Mouse (Mus musculus): ENCODE measurements around the gene Tmem232. TPM values are rescaled to one million over a fixed set of nuclear protein-coding genes. Genes with fewer than 3 reads are reported as not detected.

Tmem232 gene
- polyA plus RNA-seq, 1 experiment = not detected

GRCm38 (mm10) chr17:65384411-65384962 is 156.1 kb downstream of the Tmem232 start:
- H3K4me3 ChIP-seq (ENCODE audit: insufficient read depth, low read length) = no peak overlapping the region
- H3K4me1 ChIP-seq (ENCODE audit: control insufficient read depth, insufficient read depth, low read length) = no peaks in the 10 kb centered on the region
- no peak for TF ChIP-seq POLR2A (IDR thresholded peaks at IDR 0.05; ENCODE audit: low read depth, low read length)
- TF ChIP-seq CTCF (IDR thresholded peaks at IDR 0.05; ENCODE audit: borderline replicate concordance, insufficient read depth, low read length) = no peak

GRCm38 (mm10) chr17:65370034-65370780 is 170.4 kb downstream of the Tmem232 start:
- no peak overlapping the region for H3K4me3 ChIP-seq (ENCODE audit: insufficient read depth, low read length)
- no peaks in the 10 kb centered on the region for H3K4me1 ChIP-seq (ENCODE audit: control insufficient read depth, insufficient read depth, low read length)
- H3K27ac ChIP-seq (ENCODE audit: insufficient read depth, low read length) = no peak overlapping the region
- TF ChIP-seq CTCF (IDR thresholded peaks at IDR 0.05; ENCODE audit: borderline replicate concordance, insufficient read depth, low read length) (no peak), POLR2A (IDR thresholded peaks at IDR 0.05; ENCODE audit: low read depth, low read length) (no peak)

More at GRCm38 (mm10) chr17:65384411-65384962, 156.1 kb downstream of the Tmem232 start:
- no peak overlapping the region for H3K27ac ChIP-seq (ENCODE audit: insufficient read depth, low read length)

DNA sequence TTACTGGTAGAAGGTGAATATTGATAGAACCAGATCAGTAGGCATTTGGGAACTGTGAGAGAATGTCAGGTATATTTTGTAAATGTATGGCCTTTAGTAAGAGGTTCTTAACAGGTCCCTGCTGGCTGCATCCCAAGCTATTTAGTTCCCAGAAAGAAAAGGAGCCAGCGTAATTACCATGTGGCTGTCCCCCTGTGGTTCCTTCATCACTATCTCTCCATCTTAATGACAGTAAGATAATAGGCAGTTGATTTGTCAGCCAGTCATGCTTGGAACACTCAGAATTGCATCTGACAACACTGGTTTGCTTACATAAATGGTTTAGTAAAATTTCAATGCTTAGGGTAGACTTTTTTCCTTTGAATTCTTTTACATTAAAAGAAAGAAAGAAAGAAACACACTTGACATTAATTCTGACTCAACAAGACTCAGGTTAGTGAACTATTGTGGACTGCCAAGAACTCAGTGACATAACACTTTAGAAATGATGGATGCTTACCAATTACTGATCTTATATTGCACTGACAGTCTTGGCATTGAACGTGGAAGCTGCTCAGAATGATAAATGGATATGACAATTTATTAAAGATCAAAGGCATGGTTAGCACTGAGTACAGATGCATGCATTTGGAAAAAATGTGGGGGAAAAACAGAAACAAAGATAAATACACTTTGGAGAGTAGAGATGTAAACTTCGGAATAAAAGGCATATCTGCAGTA is 174.9 kb downstream of the Tmem232 start:
- H3K4me1 ChIP-seq (ENCODE audit: control insufficient read depth, insufficient read depth, low read length) = no peaks in the 10 kb centered on the region
- TF ChIP-seq CTCF (IDR thresholded peaks at IDR 0.05; ENCODE audit: borderline replicate concordance, insufficient read depth, low read length) (no peak), POLR2A (IDR thresholded peaks at IDR 0.05; ENCODE audit: low read depth, low read length) (no peak)
- no peak overlapping the region for H3K27ac ChIP-seq (ENCODE audit: insufficient read depth, low read length)
- no peak overlapping the region for H3K4me3 ChIP-seq (ENCODE audit: insufficient read depth, low read length)

DNA sequence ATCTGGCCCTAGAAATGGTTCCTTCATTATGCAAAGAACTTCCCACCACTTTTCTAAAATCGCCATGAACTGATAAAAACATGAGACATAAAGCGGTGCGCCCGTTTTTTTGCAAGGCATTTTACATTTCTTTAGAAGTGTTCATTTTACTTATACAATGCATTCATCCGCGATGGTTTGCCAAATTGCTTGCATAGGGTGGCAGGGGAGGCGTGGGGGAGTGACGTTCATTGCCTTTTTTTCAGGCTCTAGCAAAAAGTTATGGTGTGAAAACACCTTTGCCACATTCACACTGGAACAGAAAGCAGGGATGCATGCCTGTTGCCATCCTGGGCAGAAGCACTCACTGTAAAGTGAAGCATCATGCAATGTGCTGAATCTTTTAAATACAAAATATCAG is 188.7 kb downstream of the Tmem232 start:
- no peak overlapping the region for H3K27ac ChIP-seq (ENCODE audit: insufficient read depth, low read length)
- H3K4me1 ChIP-seq (ENCODE audit: control insufficient read depth, insufficient read depth, low read length) = no peaks in the 10 kb centered on the region
- TF ChIP-seq CTCF (IDR thresholded peaks at IDR 0.05; ENCODE audit: borderline replicate concordance, insufficient read depth, low read length) (no peak), POLR2A (IDR thresholded peaks at IDR 0.05; ENCODE audit: low read depth, low read length) (no peak)
- H3K4me3 ChIP-seq (ENCODE audit: insufficient read depth, low read length) = no peak overlapping the region

DNA sequence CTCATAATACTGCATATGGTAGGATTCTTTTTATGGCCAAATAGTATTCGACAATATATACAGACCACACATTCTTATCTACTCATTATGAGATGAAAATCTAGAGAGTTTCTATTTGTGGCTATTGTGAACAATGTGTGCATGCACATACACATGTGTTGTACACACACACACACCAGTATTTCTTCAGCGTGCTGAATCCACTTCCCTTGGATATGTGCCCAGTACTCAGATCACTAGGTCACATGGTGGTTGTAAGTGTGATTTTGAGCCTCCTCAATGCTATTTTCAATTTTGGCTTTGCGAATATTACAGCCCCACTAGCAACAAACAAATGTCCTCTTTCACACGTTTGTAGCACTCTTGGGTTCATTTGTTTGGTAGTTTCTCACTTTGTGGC is 200.6 kb downstream of the Tmem232 start:
- Histone ChIP-seq H3K27ac (ENCODE audit: insufficient read depth, low read length) (no peak overlapping the region), H3K4me3 (ENCODE audit: insufficient read depth, low read length) (no peak overlapping the region), H3K4me1 (ENCODE audit: control insufficient read depth, insufficient read depth, low read length) (no peaks in the 10 kb centered on the region)
- TF ChIP-seq CTCF (IDR thresholded peaks at IDR 0.05; ENCODE audit: borderline replicate concordance, insufficient read depth, low read length) = no peak
- no peak for TF ChIP-seq POLR2A (IDR thresholded peaks at IDR 0.05; ENCODE audit: low read depth, low read length)

DNA sequence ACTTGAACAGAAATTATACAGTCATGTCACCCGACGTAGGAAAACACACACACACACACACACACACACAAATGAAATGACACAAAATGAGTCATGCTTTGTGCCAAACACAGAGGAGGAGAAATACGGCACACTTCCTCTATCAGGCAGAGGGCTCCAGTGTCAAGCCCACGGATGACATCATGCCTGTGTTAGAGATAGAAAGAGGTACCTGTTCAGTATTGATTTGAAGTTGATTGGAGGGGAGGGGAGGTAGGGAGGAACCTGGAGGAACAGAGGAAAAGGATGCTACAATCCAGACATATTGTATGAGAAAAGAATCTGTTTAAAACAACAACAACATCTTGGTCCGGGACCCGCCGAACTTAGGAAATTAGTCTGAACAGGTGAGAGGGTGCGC is 209.8 kb downstream of the Tmem232 start:
- no peaks in the 10 kb centered on the region for H3K4me1 ChIP-seq (ENCODE audit: control insufficient read depth, insufficient read depth, low read length)
- TF ChIP-seq CTCF (IDR thresholded peaks at IDR 0.05; ENCODE audit: borderline replicate concordance, insufficient read depth, low read length) (no peak), POLR2A (IDR thresholded peaks at IDR 0.05; ENCODE audit: low read depth, low read length) (no peak)
- H3K4me3 ChIP-seq (ENCODE audit: insufficient read depth, low read length) = no peak overlapping the region
- H3K27ac ChIP-seq (ENCODE audit: insufficient read depth, low read length) = no peak overlapping the region

GRCm38 (mm10) chr17:65325249-65325648 is 215.3 kb downstream of the Tmem232 start:
- TF ChIP-seq CTCF (IDR thresholded peaks at IDR 0.05; ENCODE audit: borderline replicate concordance, insufficient read depth, low read length) = peak; percentile 74; the same call in 1 of the 2 replicates
- no peak for TF ChIP-seq POLR2A (IDR thresholded peaks at IDR 0.05; ENCODE audit: low read depth, low read length)
- no peaks in the 10 kb centered on the region for H3K4me1 ChIP-seq (ENCODE audit: control insufficient read depth, insufficient read depth, low read length)
- H3K4me3 ChIP-seq (ENCODE audit: insufficient read depth, low read length) = no peak overlapping the region
- no peak overlapping the region for H3K27ac ChIP-seq (ENCODE audit: insufficient read depth, low read length)

DNA sequence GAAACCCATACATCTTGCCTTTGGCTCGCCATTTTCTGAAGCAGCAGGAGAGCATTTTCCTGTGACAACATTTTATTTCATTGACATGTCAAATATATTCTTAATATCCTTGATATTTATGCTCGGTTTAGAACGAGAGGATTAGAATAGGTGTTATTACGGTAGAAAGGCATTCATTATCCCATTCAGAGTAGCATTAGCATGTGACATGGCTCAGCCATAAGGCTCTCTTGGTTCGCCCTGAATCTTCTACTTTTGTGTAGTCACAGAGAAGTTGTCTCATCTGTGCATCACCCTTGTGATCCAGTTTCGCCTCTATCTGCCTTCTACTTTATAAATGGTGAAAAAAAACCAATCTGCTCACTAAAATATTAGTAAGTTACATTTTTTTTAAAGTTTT is 220.0 kb downstream of the Tmem232 start:
- Histone ChIP-seq H3K4me3 (ENCODE audit: insufficient read depth, low read length) (no peak overlapping the region), H3K27ac (ENCODE audit: insufficient read depth, low read length) (no peak overlapping the region), H3K4me1 (ENCODE audit: control insufficient read depth, insufficient read depth, low read length) (no peaks in the 10 kb centered on the region)
- TF ChIP-seq POLR2A (IDR thresholded peaks at IDR 0.05; ENCODE audit: low read depth, low read length) (no peak), CTCF (IDR thresholded peaks at IDR 0.05; ENCODE audit: borderline replicate concordance, insufficient read depth, low read length) (no peak)

GRCm38 (mm10) chr17:65299946-65300345 is 240.6 kb downstream of the Tmem232 start:
- Histone ChIP-seq H3K27ac (ENCODE audit: insufficient read depth, low read length) (no peak overlapping the region), H3K4me1 (ENCODE audit: control insufficient read depth, insufficient read depth, low read length) (no peaks in the 10 kb centered on the region), H3K4me3 (ENCODE audit: insufficient read depth, low read length) (no peak overlapping the region)
- TF ChIP-seq POLR2A (IDR thresholded peaks at IDR 0.05; ENCODE audit: low read depth, low read length) (no peak), CTCF (IDR thresholded peaks at IDR 0.05; ENCODE audit: borderline replicate concordance, insufficient read depth, low read length) (no peak)

DNA sequence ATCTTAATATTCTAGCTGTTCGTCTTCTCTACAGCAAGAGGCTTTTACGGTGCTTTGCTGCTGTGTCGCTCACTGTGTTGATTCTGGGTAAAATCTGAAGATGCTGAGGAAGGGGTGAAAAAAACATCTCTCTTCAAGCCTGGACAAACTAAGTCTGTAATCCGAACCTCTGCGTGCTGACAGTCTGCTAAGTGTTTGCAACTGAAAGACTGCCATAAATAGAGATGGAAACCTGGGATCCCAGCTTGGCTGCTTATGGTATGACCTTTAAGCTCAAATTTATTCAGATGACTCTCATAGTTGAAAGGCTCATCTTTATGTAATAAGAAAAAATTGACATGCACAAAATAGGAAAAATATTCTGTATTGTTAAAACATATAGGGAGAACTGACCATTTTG is 242.8 kb downstream of the Tmem232 start:
- H3K27ac ChIP-seq (ENCODE audit: insufficient read depth, low read length) = no peak overlapping the region
- H3K4me3 ChIP-seq (ENCODE audit: insufficient read depth, low read length) = no peak overlapping the region
- TF ChIP-seq CTCF (IDR thresholded peaks at IDR 0.05; ENCODE audit: borderline replicate concordance, insufficient read depth, low read length) = no peak
- no peak for TF ChIP-seq POLR2A (IDR thresholded peaks at IDR 0.05; ENCODE audit: low read depth, low read length)
- H3K4me1 ChIP-seq (ENCODE audit: control insufficient read depth, insufficient read depth, low read length) = no peaks in the 10 kb centered on the region
